Mouse (Mus musculus): ENCODE results near the gene Oaz3. TPM values are rescaled to one million over a fixed set of nuclear protein-coding genes. Genes with fewer than 3 reads are reported as not detected.

Oaz3 gene
- polyA plus RNA-seq, 1 experiment from 2014 or later: 0.84 TPM

GRCm38 (mm10) chr3:94442951-94443596 is 641 bp downstream of the Oaz3 start, which contains the start of gene Mrpl9:
Gene Mrpl9, plus strand, starts transcription at chr3:94443318.
- Histone ChIP-seq H3K27ac (peak within 1 kb of the TSS; percentile 57), H3K9me3 (replicated peaks) (no peaks in the 10 kb centered on the region), H3K9ac (peak within 1 kb of the TSS; percentile 81), H3K36me3 (peaks cover 38% of the 10 kb centered on the region), H3K4me3 (replicated peaks) (peak within 1 kb of the TSS; percentile 97), H3K27me3 (peaks cover 8% of the 10 kb centered on the region; the same call in 1 of the 2 replicates), H3K4me1 (peaks cover 9% of the 10 kb centered on the region), H3K4me2 (peak within 1 kb of the TSS; percentile 82)
- peak; percentile 98 for ATAC-seq (replicated peaks; ENCODE audit: low FRiP score)
- under 1% methylated on average over 39 of the region's 39 CpGs for WGBS

GRCm38 (mm10) chr3:94441182-94441581 is 2.5 kb downstream of the Oaz3 start:
- no peak for ATAC-seq (replicated peaks; ENCODE audit: low FRiP score)
- Histone ChIP-seq H3K4me3 (replicated peaks) (no peak overlapping the region), H3K4me1 (peaks cover 9% of the 10 kb centered on the region), H3K9me3 (replicated peaks) (no peaks in the 10 kb centered on the region), H3K27ac (no peak overlapping the region), H3K4me2 (no peak overlapping the region), H3K36me3 (peaks cover 19% of the 10 kb centered on the region), H3K9ac (no peak overlapping the region), H3K27me3 (peaks cover 8% of the 10 kb centered on the region; the same call in 1 of the 2 replicates)
- WGBS: 43% methylated on average over 3 of the region's 3 CpGs

- H3K27me3 ChIP-seq: peaks cover 8% of the 10 kb centered on the region; the same call in 1 of the 2 replicates
- WGBS: 81% methylated on average over 9 of the region's 9 CpGs
- H3K27ac ChIP-seq: no peak overlapping the region
- H3K4me3 ChIP-seq (replicated peaks): no peak overlapping the region
- H3K4me1 ChIP-seq: no peaks in the 10 kb centered on the region
- H3K9me3 ChIP-seq (replicated peaks): no peaks in the 10 kb centered on the region
- ATAC-seq (replicated peaks; ENCODE audit: low FRiP score): no peak
- H3K4me2 ChIP-seq: no peak overlapping the region
- no peak overlapping the region for H3K9ac ChIP-seq
- no peaks in the 10 kb centered on the region for H3K36me3 ChIP-seq
Measured at GRCm38 (mm10) chr3:94436420-94436819, 7.3 kb downstream of the Oaz3 start.

GRCm38 (mm10) chr3:94434305-94434704 is 9.4 kb downstream of the Oaz3 start:
- Histone ChIP-seq H3K27ac (no peak overlapping the region), H3K4me2 (no peak overlapping the region), H3K27me3 (peaks cover 3% of the 10 kb centered on the region; the same call in 1 of the 2 replicates), H3K9ac (no peak overlapping the region), H3K9me3 (replicated peaks) (no peaks in the 10 kb centered on the region), H3K36me3 (no peaks in the 10 kb centered on the region), H3K4me1 (no peaks in the 10 kb centered on the region), H3K4me3 (replicated peaks) (no peak overlapping the region)
- no peak for ATAC-seq (replicated peaks; ENCODE audit: low FRiP score)
- 92% methylated on average over 2 of the region's 2 CpGs for WGBS

- no peaks in the 10 kb centered on the region for H3K9me3 ChIP-seq (replicated peaks)
- 73% methylated on average over 2 of the region's 2 CpGs for WGBS
- H3K4me2 ChIP-seq: no peak overlapping the region
- H3K36me3 ChIP-seq: no peaks in the 10 kb centered on the region
- H3K27me3 ChIP-seq: no peaks in the 10 kb centered on the region
- no peak overlapping the region for H3K27ac ChIP-seq
- H3K9ac ChIP-seq: no peak overlapping the region
- no peak for ATAC-seq (replicated peaks; ENCODE audit: low FRiP score)
- no peak overlapping the region for H3K4me3 ChIP-seq (replicated peaks)
- no peaks in the 10 kb centered on the region for H3K4me1 ChIP-seq
Measured at GRCm38 (mm10) chr3:94430980-94431379, 12.7 kb downstream of the Oaz3 start.

GRCm38 (mm10) chr3:94413031-94413679 is 30.6 kb downstream of the Oaz3 start, which contains the start of gene Tdrkh:
Gene Tdrkh, plus strand, starts transcription at chr3:94413273.
- peak within 1 kb of the TSS; percentile 18; the same call in 1 of the 2 replicates for H3K27ac ChIP-seq
- WGBS: 8% methylated on average over 52 of the region's 52 CpGs
- H3K27me3 ChIP-seq: 0 out of 2 replicates have a peak, but pooled peaks cover 8% of the 10 kb centered on the region
- H3K9me3 ChIP-seq (replicated peaks): no peaks in the 10 kb centered on the region
- peak within 1 kb of the TSS; percentile 54 for H3K4me3 ChIP-seq (replicated peaks)
- H3K36me3 ChIP-seq: no peaks in the 10 kb centered on the region
- peaks cover 12% of the 10 kb centered on the region for H3K4me1 ChIP-seq
- peak within 1 kb of the TSS; percentile 93 for H3K4me2 ChIP-seq
- peak within 1 kb of the TSS; percentile 49 for H3K9ac ChIP-seq
- ATAC-seq (replicated peaks; ENCODE audit: low FRiP score): peak; percentile 100

GRCm38 (mm10) chr3:94412530-94412929 is 31.2 kb downstream of the Oaz3 start:
- 11% methylated on average over 25 of the region's 25 CpGs for WGBS

GRCm38 (mm10) chr3:94405561-94405960 is 38.2 kb downstream of the Oaz3 start:
- ATAC-seq (replicated peaks; ENCODE audit: low FRiP score): no peak; the same call in 1 of the 2 replicates
- no peak overlapping the region for H3K27ac ChIP-seq
- no peak overlapping the region for H3K4me2 ChIP-seq
- no peak overlapping the region for H3K9ac ChIP-seq
- WGBS: 54% methylated on average over 4 of the region's 4 CpGs
- no peaks in the 10 kb centered on the region for H3K36me3 ChIP-seq
- H3K27me3 ChIP-seq: peaks cover 21% of the 10 kb centered on the region
- H3K9me3 ChIP-seq (replicated peaks): no peaks in the 10 kb centered on the region
- H3K4me3 ChIP-seq (replicated peaks): no peak overlapping the region
- peaks cover 22% of the 10 kb centered on the region; the same call in 1 of the 2 replicates for H3K4me1 ChIP-seq

More at GRCm38 (mm10) chr3:94412530-94412929, 31.2 kb downstream of the Oaz3 start:
- peak; percentile 57 for ATAC-seq (replicated peaks; ENCODE audit: low FRiP score)
- 0 out of 2 replicates have a peak, but pooled peaks cover 8% of the 10 kb centered on the region for H3K27me3 ChIP-seq
- no peaks in the 10 kb centered on the region for H3K36me3 ChIP-seq
- peaks cover 12% of the 10 kb centered on the region for H3K4me1 ChIP-seq
- no peaks in the 10 kb centered on the region for H3K9me3 ChIP-seq (replicated peaks)
- peak overlapping the region; percentile 40 for H3K9ac ChIP-seq
- peak overlapping the region; percentile 18; the same call in 1 of the 2 replicates for H3K27ac ChIP-seq
- H3K4me3 ChIP-seq (replicated peaks): peak overlapping the region; percentile 54
- H3K4me2 ChIP-seq: peak overlapping the region; percentile 93

- H3K4me2 ChIP-seq: no peak overlapping the region
- no peaks in the 10 kb centered on the region for H3K36me3 ChIP-seq
- H3K4me3 ChIP-seq (replicated peaks): no peak overlapping the region
- WGBS: 29% methylated on average over 7 of the region's 7 CpGs
- H3K27me3 ChIP-seq: peaks cover 31% of the 10 kb centered on the region
- H3K27ac ChIP-seq: no peak overlapping the region
- 0 out of 2 replicates have a peak, but pooled peaks have one; percentile 48 for ATAC-seq (replicated peaks; ENCODE audit: low FRiP score)
- no peak overlapping the region for H3K9ac ChIP-seq
- no peaks in the 10 kb centered on the region for H3K9me3 ChIP-seq (replicated peaks)
- H3K4me1 ChIP-seq: peaks cover 22% of the 10 kb centered on the region; the same call in 1 of the 2 replicates
Measured at GRCm38 (mm10) chr3:94404366-94405054, 39.2 kb downstream of the Oaz3 start.

GRCm38 (mm10) chr3:94402451-94402850 is 41.3 kb downstream of the Oaz3 start:
- no peak overlapping the region for H3K9ac ChIP-seq
- no peak overlapping the region for H3K4me2 ChIP-seq
- H3K9me3 ChIP-seq (replicated peaks): no peaks in the 10 kb centered on the region
- WGBS: 68% methylated on average over 8 of the region's 8 CpGs
- no peak for ATAC-seq (replicated peaks; ENCODE audit: low FRiP score)
- no peaks in the 10 kb centered on the region for H3K36me3 ChIP-seq
- no peak overlapping the region for H3K27ac ChIP-seq
- no peak overlapping the region for H3K4me3 ChIP-seq (replicated peaks)
- H3K27me3 ChIP-seq: peaks cover 51% of the 10 kb centered on the region
- H3K4me1 ChIP-seq: peaks cover 31% of the 10 kb centered on the region

- 44% methylated on average over 5 of the region's 5 CpGs for WGBS
- H3K36me3 ChIP-seq: no peaks in the 10 kb centered on the region
- no peak overlapping the region for H3K9ac ChIP-seq
- H3K27me3 ChIP-seq: peaks cover 58% of the 10 kb centered on the region
- 0 out of 2 replicates have a peak overlapping the region, but pooled peaks have one; percentile 60 for H3K4me2 ChIP-seq
- no peak for ATAC-seq (replicated peaks; ENCODE audit: low FRiP score)
- no peak overlapping the region for H3K4me3 ChIP-seq (replicated peaks)
- H3K27ac ChIP-seq: no peak overlapping the region
- H3K9me3 ChIP-seq (replicated peaks): no peaks in the 10 kb centered on the region
- peaks cover 29% of the 10 kb centered on the region for H3K4me1 ChIP-seq
Measured at GRCm38 (mm10) chr3:94399663-94400310, 43.9 kb downstream of the Oaz3 start.

Measured in kidney, embryonic 15.5 days (tissue).